Mouse (Mus musculus) CD4-positive, CD25-positive, alpha-beta regulatory T cell (primary cell): ENCODE results near the gene Naaladl2. TPM values are rescaled to one million over a fixed set of nuclear protein-coding genes. Genes with fewer than 3 reads are reported as not detected.

ENCODE experiments used
- polyA plus RNA-seq: library from polyadenylated mRNA; unstranded; fragments of 100-300 nt; shearing (Covaris generic); gene quantifications from one replicate; pipeline ENCODE4 v1.2.1, GENCODE M21; 2017

Gene Naaladl2
- polyA plus RNA-seq = 0.29 TPM

DNA sequence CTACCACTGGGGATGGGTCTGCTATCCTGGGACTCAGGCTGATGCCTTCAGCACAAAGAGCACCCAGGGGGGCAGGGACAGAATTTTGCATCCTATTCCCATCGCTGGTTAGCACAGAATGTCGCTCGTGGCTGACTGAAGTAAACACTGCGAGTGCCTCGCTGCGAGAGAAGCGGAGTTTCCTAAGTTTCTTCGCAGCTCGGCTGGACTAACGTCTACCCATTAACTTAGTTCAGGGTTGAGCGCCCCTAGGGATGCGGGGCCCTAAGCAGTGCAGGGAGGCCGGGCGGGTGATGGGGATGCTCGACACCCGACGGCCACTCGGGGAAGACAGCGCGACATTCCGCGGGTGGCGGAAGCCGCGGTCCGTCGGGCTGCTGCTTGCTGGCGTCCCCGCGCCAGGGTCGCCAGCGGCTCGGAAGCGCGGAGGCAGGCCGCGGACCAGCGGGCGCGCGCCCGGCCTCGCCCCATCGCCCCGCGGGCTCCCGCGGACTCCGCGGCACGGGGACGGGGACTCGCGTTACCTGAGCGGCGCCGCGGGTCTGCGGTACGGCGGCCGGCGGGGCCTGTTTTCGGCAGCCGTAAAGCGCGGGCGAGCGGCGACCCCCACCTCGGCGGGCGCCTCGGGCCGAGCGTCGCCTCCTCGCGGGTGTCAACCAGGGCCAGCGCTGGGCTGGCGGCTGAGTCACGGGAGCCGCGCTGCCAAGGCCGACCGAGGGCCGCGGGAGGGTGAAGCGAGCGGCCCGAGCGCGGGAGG lies at the start of gene Naaladl2:
Gene Naaladl2 (minus strand): TSS at position 707 of the 757 bp plus-strand sequence.

